Mouse (Mus musculus) common myeloid progenitor, adult 5-6 weeks (primary cell): ENCODE data around the gene Insm1. TPM values are rescaled to one million over a fixed set of nuclear protein-coding genes. Genes with fewer than 3 reads are reported as not detected.
A peak's percentile ranks its signal among the peaks of the same experiment; 100 is the strongest.

Experiments used
- ATAC-seq: replicated peaks from 2 replicates; pipeline ENCODE4 v1.8.0; 2016; ENCODE audit warnings: low read depth, mild to moderate bottlenecking, moderate TSS enrichment, inconsistent platforms; ENCODE audit not compliant: poor library complexity, severe bottlenecking
- total RNA-seq: library from RNA; stranded (forward); fragments of 200-1000, 187-1606 nt; gene quantifications from 2 replicates; pipeline ENCODE4 v1.2.3, GENCODE M21; 2017

The Insm1 gene
- not detected in 2 replicates for total RNA-seq

DNA sequence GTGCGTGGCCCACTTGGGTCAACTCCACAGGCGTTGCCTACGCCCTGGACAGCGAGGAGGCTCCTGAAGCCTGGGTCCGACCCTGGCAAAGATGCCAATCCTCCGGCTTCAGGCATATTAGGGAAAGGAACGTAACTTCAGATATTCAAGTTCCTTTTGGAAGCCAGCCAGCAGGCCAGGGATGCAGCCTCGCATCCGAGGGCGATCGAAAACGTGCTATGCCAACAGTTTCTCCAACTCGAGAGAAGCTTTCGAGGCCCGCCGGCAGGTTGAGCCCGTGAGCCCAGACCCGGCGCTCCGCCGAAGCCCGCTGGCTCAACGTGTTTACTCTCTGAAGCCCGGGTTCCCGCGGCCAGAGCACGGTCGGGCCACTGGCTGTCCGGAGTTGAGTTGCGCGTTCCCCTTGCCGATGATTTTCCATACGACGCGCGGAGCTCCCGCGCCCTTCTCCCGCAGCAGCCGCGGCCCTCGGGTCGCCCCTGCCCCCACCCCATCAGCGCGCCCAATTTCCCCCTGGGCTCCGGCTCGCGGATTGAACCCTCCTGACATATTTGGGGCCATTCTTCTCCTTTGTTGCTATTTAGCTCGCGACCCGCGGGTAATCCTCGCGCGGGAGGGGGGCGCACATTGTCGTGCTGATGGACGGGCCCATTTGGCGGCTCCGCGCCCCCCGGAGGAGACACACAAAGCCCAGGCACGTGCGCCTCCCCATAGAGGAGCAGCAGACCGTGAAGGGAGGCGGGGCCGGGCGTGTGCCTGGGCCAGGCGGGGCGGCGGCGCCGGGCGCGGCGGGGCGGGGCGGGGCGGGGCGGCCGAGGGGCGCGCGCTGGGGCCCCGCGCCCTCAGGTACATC is at the start of gene Insm1:
Insm1 (plus strand) TSS at position 846 of the 853 bp plus-strand sequence.
- ATAC-seq = peak; percentile 13

GRCm38 (mm10) chr2:146172106-146172505 is 49.6 kb upstream of the Insm1 start:
- ATAC-seq = no peak

DNA sequence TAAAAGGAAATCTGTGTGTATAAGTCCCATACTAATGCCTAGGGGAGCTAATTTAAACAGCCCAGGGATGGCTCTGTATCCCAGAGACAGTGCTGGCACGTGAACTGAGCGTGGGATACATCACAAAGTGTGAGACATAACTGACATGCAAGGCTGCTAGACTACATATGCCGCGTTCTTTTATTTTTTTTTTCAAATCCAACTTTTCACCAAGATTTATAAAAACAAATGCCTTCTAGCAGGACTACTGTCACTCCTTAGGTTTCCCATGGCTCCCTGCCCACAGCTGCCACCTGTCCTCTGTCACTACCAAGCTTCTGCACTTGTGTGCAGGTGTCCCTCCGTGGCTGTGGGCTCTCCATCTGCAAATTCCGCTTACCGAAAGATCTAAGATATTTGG is 47.5 kb upstream of the Insm1 start:
- ATAC-seq = no peak

GRCm38 (mm10) chr2:146178718-146179117 is 43.0 kb upstream of the Insm1 start:
- no peak for ATAC-seq

DNA sequence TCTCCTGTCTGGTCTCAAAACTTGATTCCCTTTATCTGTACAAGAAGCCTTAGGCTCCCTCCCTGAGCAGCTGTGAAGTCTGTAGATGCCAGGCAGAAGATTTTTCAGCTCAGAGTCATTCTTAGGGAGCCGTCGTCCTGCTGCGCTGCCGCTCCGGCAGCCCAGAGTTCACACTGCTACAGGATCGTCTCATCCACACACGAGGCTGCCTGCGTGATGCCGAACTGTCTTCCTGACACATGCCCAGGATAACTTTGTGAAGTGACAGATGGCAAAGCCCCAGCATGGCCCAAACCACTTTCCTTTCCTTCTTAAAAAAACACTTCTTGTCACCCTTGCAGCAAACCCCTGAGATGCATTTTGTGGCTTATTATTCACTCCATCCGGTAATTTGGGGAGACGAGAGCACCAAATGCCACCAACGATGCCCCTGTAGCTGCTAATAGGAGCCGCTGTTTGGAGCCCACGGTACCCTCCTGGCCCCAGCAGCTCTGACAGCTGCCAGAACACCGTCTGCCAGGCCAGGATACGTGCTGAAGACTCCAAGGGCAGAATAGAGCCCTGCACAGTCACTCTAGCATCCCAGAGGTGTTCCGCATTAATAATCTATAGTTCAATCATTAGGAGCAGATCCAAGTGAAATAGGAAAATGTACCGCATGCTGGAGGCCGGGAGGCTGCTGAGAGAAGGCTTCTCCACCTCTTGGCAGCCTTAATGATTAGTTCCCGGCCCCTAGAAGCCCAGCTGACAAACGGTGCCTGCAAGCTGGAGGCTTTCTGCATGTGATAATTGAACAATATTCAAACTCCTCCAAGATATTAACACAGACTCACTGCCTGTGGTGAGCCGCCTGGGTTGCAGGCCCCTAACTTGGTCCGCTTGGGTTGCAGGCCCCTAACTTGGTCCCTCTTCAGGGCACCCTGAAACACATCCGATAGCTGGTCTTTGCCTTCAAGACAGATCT is 37.6 kb upstream of the Insm1 start:
- ATAC-seq = no peak

DNA sequence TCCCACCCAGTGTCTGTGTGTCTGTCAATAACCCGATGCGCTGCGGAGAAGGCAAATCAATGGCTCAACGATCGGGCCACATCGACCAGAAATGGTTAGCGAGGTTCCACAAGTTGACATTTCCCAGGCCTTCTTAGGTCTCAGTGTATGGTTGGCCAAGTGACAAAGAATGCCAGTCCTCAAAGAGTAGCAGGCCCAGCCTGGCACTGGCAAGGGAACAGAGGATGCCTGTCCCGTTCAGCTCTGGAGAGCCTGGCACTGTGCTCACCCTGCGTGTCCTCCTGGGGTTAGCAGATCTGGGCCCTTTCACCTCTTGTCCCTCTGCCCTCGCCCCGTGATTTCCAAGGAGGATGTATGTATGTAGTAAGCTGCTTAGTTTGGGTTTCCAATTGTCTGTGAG is 25.6 kb upstream of the Insm1 start:
- ATAC-seq = no peak

DNA sequence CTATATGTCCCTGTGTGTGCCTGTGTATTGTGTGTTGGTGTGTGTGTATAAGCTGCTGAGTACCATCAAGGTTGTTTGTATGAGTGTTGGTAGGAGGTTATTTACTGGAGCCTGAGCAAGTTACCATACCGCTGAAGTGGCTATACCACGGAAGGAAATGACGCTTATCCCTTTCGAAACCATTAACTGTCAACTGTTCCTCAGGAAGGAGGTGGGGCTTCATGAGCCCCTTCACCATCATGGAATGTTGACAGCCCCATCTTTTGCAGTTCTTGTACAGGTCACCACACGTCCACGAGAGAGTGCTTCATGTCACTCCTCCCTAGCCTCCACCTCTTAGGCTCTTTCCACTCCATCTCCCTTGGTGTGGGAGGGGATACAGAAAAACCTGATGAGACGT is 23.8 kb upstream of the Insm1 start:
- peak; percentile 92 for ATAC-seq

- ATAC-seq = no peak
These were observed 10.8 kb upstream of the Insm1 start for GRCm38 (mm10) chr2:146210968-146211367.

DNA sequence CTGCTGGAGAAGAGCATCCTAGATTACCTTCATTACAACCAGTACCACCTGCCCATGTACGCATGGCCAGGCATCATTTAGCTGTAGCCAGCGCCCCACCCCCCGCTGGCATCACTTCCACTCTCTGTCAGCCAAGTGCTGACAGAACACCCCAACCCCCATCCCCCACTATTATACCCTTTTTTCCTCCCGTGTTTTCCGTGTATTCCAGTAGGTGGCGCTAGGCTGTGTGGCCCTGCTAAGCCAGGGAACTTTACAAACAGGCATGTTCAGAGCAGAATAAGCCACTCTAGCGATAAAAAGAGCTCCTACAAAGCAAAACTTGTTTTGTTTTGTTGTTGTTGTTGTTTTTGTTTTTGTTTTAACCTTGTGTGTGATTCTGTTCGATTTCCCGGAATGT is 7.0 kb upstream of the Insm1 start:
- peak; percentile 74 for ATAC-seq

GRCm38 (mm10) chr2:146216111-146217064 is 5.3 kb upstream of the Insm1 start:
- no peak for ATAC-seq

GRCm38 (mm10) chr2:146217227-146217980 is 4.3 kb upstream of the Insm1 start:
- ATAC-seq = peak; percentile 45

DNA sequence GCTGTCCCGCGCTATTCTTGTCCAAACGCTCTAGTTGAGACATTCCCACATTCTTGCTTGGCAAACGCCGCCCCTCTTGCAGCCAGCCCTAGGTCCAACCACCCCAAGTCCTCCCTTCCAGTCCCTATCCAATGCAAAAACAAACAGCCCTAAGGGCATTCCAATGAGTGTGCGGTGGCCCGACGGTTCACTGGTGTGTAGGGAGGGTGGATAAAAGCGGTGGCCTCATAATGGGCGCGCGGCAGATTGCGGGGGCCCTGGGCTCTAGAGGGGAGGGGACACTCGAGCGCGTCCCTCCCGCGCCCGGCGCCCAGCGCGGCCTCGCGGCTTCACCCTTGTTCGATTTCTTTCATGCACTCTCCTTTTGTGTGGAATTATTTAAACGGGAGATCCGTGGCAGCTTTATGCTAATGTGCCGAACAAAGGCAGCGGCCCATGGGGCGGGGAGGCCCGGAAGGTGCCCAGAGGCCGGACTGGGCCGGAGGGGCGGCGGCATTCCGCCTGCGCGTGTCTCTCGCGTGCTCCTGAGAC is 3.5 kb upstream of the Insm1 start:
- no peak for ATAC-seq

GRCm38 (mm10) chr2:146218881-146219535 is 2.7 kb upstream of the Insm1 start:
- ATAC-seq = no peak

DNA sequence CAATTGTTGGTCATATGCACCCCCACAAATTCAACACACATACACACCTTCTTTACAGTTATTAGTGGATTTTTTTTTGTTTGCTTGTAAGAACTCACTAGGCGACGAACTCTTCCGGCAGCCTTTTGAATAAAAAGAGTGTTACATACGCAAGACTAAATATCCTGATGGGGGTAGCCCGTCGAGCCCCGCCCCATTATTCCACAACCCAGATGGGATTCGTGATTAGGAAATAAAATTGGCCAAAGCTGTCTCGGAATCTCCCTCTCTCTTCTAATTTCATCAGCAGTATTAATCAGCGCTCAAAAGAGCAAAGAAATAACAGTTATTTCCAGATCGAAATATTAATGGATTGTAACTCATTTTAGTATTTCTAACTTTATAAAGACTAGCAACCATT is 1.9 kb upstream of the Insm1 start:
- ATAC-seq = no peak

GRCm38 (mm10) chr2:146220591-146221075 is 1.1 kb upstream of the Insm1 start:
- no peak for ATAC-seq

DNA sequence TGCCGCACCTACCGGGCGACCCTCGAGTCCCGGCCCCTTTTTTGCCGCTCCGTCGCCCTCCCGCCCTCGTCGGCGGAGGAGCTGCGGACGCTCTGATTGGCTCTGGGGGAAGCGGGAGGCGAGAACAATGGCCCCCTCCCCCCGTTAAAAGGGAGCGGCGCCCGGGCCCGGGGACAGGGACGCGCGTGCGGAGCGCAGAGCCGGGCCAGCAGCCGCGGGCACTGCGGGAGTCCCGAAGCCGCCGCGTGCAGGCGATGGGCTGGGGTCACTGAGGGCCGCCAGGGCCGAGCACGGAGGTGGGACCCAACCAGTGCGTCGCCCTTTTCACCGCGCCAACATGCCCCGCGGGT is 183 bp downstream of the Insm1 start:
- no peak for ATAC-seq

DNA sequence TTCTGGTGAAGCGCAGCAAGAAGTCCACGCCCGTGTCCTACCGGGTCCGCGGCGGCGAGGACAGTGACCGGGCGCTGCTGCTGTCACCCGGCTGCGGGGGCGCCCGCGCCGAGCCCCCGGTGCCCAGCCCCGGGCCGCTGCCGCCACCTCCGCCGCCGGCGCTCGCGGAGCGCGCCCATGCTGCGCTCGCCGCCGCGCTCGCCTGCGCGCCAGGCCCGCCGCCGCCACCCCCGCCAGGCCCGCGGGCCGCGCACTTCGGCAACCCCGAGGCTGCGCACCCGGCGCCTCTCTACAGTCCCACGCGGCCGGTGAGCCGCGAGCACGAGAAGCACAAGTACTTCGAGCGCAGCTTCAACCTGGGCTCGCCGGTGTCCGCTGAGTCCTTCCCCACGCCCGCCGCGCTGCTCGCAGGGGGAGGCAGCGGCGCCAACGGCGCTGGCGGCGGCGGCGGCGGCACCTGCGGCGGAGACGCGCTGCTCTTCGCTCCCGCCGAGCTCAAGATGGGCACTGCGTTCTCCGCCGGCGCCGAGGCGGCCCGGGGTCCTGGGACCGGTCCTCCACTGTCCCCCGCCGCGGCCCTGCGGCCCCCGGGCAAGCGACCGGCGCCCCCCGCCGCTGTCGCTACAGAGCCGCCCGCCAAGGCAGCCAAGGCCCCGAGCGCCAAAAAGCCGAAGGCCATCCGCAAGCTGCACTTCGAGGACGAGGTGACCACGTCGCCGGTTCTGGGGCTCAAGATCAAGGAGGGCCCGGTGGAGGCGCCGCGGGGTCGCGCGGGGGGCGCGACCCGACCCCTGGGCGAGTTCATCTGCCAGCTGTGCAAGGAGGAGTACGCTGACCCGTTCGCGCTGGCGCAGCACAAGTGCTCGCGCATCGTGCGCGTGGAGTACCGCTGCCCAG is 806 bp downstream of the Insm1 start:
- ATAC-seq = no peak
